19 mouse cellular contexts compared by ENCODE assay signal in genomic region chr3:103464181-103464580, GRCm38 (mm10).
DNase-seq lines count a peak whose midpoint lies in the region; ATAC-seq and TF ChIP-seq lines count a peak whose summit lies in the region.
"Had no signal": no experiment of that assay in that cellular context is flagged by ENCODE, and none has a peak within 500 bp of the region (broad histone marks: within the 10 kb centered on the region; RNA-seq: fewer than 3 reads in every experiment).

No protein-coding gene starts in this region.

- intact Hi-C loops in left cerebral cortex, postnatal 14 days (cut with DNase I), result no loop called here

- TF ChIP-seq POLR2A in brain, embryonic 14.5 days (IDR thresholded peaks at IDR 0.05; ENCODE audit: borderline replicate concordance, extremely low read depth, insufficient read depth, insufficient read length, poor library complexity, severe bottlenecking), result no peak

- whole genome bisulfite sequencing in forebrain, embryonic 13.5 days, result 42% methylated on average over 5 of the region's 5 CpGs
- 64% methylated on average over 5 of the region's 5 CpGs for WGBS in forebrain, embryonic 11.5 days
- WGBS in lung, embryonic 14.5 days, result 37% methylated on average over 5 of the region's 5 CpGs

- no peaks in the 10 kb centered on the region for H3K36me3 ChIP-seq in forebrain, embryonic 13.5 days (ENCODE audit: poor library complexity, severe bottlenecking)
- no peaks in the 10 kb centered on the region for H3K36me3 ChIP-seq in forebrain, embryonic 11.5 days (ENCODE audit: control insufficient read depth, insufficient read depth, low read length)
- no peaks in the 10 kb centered on the region for H3K36me3 ChIP-seq in lung, embryonic 14.5 days (ENCODE audit: insufficient read depth)
- H3K36me3 ChIP-seq: heart, embryonic 15.5 days; neural tube, embryonic 15.5 days had no signal

- DNase-seq in forebrain, embryonic 11.5 days (ENCODE audit: low spot score), result no peak
- DNase-seq in lung, embryonic 14.5 days, result peak; percentile 68
- DNase-seq in lung, postnatal 25 days (ENCODE audit: low spot score), result no peak
- DNase-seq in brain, embryonic 14.5 days (ENCODE audit: low read depth), result peak; percentile 61
- peak; percentile 17 to 30 for DNase-seq in kidney, postnatal 25 days
- no peak for DNase-seq in left cerebral cortex, postnatal 14 days (ENCODE audit: low spot score in 2 of 2)
- DNase-seq: cerebellum, adult 8-10 months; left cerebral cortex, postnatal 4 days; liver; right cerebral cortex, postnatal 14 days; thymus, postnatal 36 days had no signal

- ATAC-seq in forebrain, embryonic 13.5 days, result peak; percentile 37; the same call in 1 of the 2 replicates
- ATAC-seq in forebrain, embryonic 11.5 days (replicated peaks; ENCODE audit: low FRiP score), result no peak
- no peak for ATAC-seq in lung, embryonic 14.5 days (ENCODE audit: insufficient read depth)
- ATAC-seq in activated CD4-positive, CD25-positive, alpha-beta regulatory T cell, adult 4 months, result no peak
- ATAC-seq: CD4-positive, CD25-positive, alpha-beta regulatory T cell, adult 4 months; hindbrain, embryonic 16.5 days; intestine, postnatal 0 days; midbrain, embryonic 16.5 days had no signal

- no peak overlapping the region for H3K4me3 ChIP-seq in forebrain, embryonic 13.5 days
- no peak overlapping the region for H3K4me3 ChIP-seq in forebrain, embryonic 11.5 days (ENCODE audit: low read depth, low read length)
- H3K4me3 ChIP-seq in lung, embryonic 14.5 days (ENCODE audit: low read depth, low read length), result no peak overlapping the region
- H3K4me3 ChIP-seq: heart, embryonic 15.5 days; neural tube, embryonic 15.5 days had no signal

- no peak overlapping the region for H3K9ac ChIP-seq in forebrain, embryonic 13.5 days
- H3K9ac ChIP-seq in forebrain, embryonic 11.5 days (ENCODE audit: low read length), result no peak overlapping the region
- no peak overlapping the region for H3K9ac ChIP-seq in lung, embryonic 14.5 days
- H3K9ac ChIP-seq: heart, embryonic 15.5 days; neural tube, embryonic 15.5 days had no signal

- no peak overlapping the region for H3K4me2 ChIP-seq in forebrain, embryonic 13.5 days
- H3K4me2 ChIP-seq in forebrain, embryonic 11.5 days (ENCODE audit: low read depth, low read length, severe bottlenecking), result no peak overlapping the region
- no peak overlapping the region for H3K4me2 ChIP-seq in lung, embryonic 14.5 days
- H3K4me2 ChIP-seq: heart, embryonic 15.5 days; neural tube, embryonic 15.5 days had no signal

- peaks cover 35% of the 10 kb centered on the region for H3K4me1 ChIP-seq in forebrain, embryonic 13.5 days
- H3K4me1 ChIP-seq in forebrain, embryonic 11.5 days (replicated peaks; ENCODE audit: control insufficient read depth, insufficient read depth, low read length), result 0 out of 2 replicates have a peak, but pooled peaks cover 2% of the 10 kb centered on the region
- peaks cover 19% of the 10 kb centered on the region for H3K4me1 ChIP-seq in lung, embryonic 14.5 days (ENCODE audit: insufficient read depth)
- H3K4me1 ChIP-seq: heart, embryonic 15.5 days had no signal

- H3K27ac ChIP-seq in forebrain, embryonic 13.5 days, result no peak overlapping the region
- H3K27ac ChIP-seq in forebrain, embryonic 11.5 days (ENCODE audit: low read depth, low read length), result no peak overlapping the region
- no peak overlapping the region for H3K27ac ChIP-seq in lung, embryonic 14.5 days (ENCODE audit: low read depth)
- H3K27ac ChIP-seq: heart, embryonic 15.5 days; neural tube, embryonic 15.5 days had no signal

- H3K27me3 ChIP-seq in forebrain, embryonic 13.5 days, result 0 out of 2 replicates have a peak, but pooled peaks cover 5% of the 10 kb centered on the region
- H3K27me3 ChIP-seq in forebrain, embryonic 11.5 days (ENCODE audit: control insufficient read depth, insufficient read depth, low read length), result no peaks in the 10 kb centered on the region
- no peaks in the 10 kb centered on the region for H3K27me3 ChIP-seq in lung, embryonic 14.5 days (ENCODE audit: insufficient read depth, low read length)
- H3K27me3 ChIP-seq: heart, embryonic 15.5 days; neural tube, embryonic 15.5 days had no signal

- no peak for TF ChIP-seq CTCF in lung, embryonic 14.5 days (IDR thresholded peaks at IDR 0.05; ENCODE audit: low read depth)
- no peak for TF ChIP-seq CTCF in brain, embryonic 14.5 days (IDR thresholded peaks at IDR 0.05; ENCODE audit: borderline replicate concordance, extremely low read depth, insufficient read depth, insufficient read length)

- no peaks in the 10 kb centered on the region; the same call in 1 of the 2 replicates for H3K9me3 ChIP-seq in forebrain, embryonic 13.5 days (replicated peaks)
- no peaks in the 10 kb centered on the region for H3K9me3 ChIP-seq in forebrain, embryonic 11.5 days (ENCODE audit: control insufficient read depth, low read length)
- no peaks in the 10 kb centered on the region for H3K9me3 ChIP-seq in lung, embryonic 14.5 days (ENCODE audit: low read depth, low read length)
- H3K9me3 ChIP-seq: heart, embryonic 15.5 days; neural tube, embryonic 15.5 days had no signal

Comparison
In these comparisons a context has a peak if more than half of its experiments do, and no peak if none do; other contexts are left out.
1. DNase-seq: peak in lung, embryonic 14.5 days (single experiment), brain, embryonic 14.5 days (single experiment) and kidney, postnatal 25 days (2 of 2); none in forebrain, embryonic 11.5 days (single experiment), lung, postnatal 25 days (single experiment) and left cerebral cortex, postnatal 14 days (0 of 2).